Mouse (Mus musculus) liver, embryonic 14.5 days (tissue): Measurements from ENCODE around the gene Slc30a9.

Experiments used
- CTCF ChIP-seq: IDR thresholded peaks from 2 replicates; pipeline ENCODE4 v1.5.1; 2016; ENCODE audit warnings: antibody characterized with exemption, low read depth, control low read depth
- EP300 ChIP-seq: IDR thresholded peaks from 2 replicates; pipeline ENCODE4 v1.6.1; 2016; ENCODE audit warnings: antibody characterized with exemption, low read depth

DNA sequence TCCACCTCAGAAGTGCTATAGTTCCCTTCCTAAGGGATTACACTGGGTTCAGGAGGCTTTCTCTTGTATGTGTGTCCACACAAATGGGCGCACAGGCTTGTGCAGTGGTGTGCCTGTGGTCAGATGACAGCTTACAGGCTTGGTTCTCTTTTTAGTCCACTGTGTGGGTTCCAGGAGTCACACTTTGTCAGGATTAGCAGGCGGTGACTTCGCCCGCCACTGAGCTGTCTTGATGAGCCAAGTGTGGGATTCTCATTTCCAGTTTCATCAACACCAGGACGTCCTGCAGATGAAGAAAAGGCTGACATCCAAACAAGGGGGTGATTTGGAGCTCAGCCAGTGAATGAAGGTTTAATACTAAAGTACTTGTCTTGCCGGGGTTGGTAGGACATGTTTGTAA lies 11.1 kb upstream of the Slc30a9 start:
- no peak for TF ChIP-seq CTCF
- TF ChIP-seq EP300: no peak
